Mouse (Mus musculus) forebrain, embryonic 16.5 days (tissue): ENCODE measurements around the gene Trpc2. TPM values are rescaled to one million over a fixed set of nuclear protein-coding genes. Genes with fewer than 3 reads are reported as not detected.

Source experiments
- ATAC-seq: fragments of 200-750 bp; cut with Nextera tagmentation; 2 replicates; pipeline ENCODE4 v1.8.0; 2017; ENCODE audit warnings: mild to moderate bottlenecking, moderate library complexity
- H3K27ac ChIP-seq: fragments of 300-500 bp; sonication (generic); 2 replicates; pipeline ENCODE4 v1.5.1; 2014; ENCODE audit warnings: low read length, control low read depth
- H3K27me3 ChIP-seq: fragments of 300-500 bp; sonication (generic); replicated peaks from 2 replicates; pipeline ENCODE4 v1.6.1; 2014; ENCODE audit warnings: low read length; ENCODE audit not compliant: control insufficient read depth, insufficient read depth
- H3K36me3 ChIP-seq: fragments of 300-500 bp; sonication (generic); 2 replicates; pipeline ENCODE4 v1.6.1; 2014; ENCODE audit not compliant: control insufficient read depth, insufficient read depth
- H3K4me1 ChIP-seq: fragments of 300-500 bp; sonication (generic); replicated peaks from 2 replicates; pipeline ENCODE4 v1.6.1; 2014; ENCODE audit warnings: low read length; ENCODE audit not compliant: control insufficient read depth, insufficient read depth
- H3K4me2 ChIP-seq: fragments of 300-500 bp; sonication (generic); 2 replicates; pipeline ENCODE4 v1.6.1; 2014; ENCODE audit warnings: mild to moderate bottlenecking, low read length, control low read depth
- H3K4me3 ChIP-seq: fragments of 300-500 bp; sonication (generic); replicated peaks from 2 replicates; pipeline ENCODE4 v1.5.1; 2014; ENCODE audit warnings: mild to moderate bottlenecking, low read length, control low read depth
- H3K9ac ChIP-seq: fragments of 300-500 bp; sonication (generic); replicated peaks from 2 replicates; pipeline ENCODE4 v1.6.1; 2014; ENCODE audit warnings: low read depth, low read length, control low read depth
- H3K9me3 ChIP-seq: fragments of 300-500 bp; sonication (generic); 2 replicates; pipeline ENCODE4 v1.6.1; 2016; ENCODE audit warnings: low read length; ENCODE audit not compliant: control insufficient read depth
- WGBS: fragments of 180-500 bp; shearing (Covaris S2); extraction: QIAGEN DNeasy Blood & Tissue Kit; methylation state at CpG from one replicate; pipeline ENCODE4 v1.1.7; 2014; 5-methylcytosine and 5-hydroxymethylcytosine counted together
- polyA plus RNA-seq: library from polyadenylated mRNA; unstranded; fragments of >200 nt; fragmentation: Nextera tagmentation; extraction: Ambion mirVana; gene quantifications from 2 replicates; pipeline ENCODE4 v1.2.1, GENCODE M21; 2015

Gene Trpc2
- polyA plus RNA-seq, 1 experiment from 2014 or later, result 0.24 TPM

- H3K4me3 ChIP-seq, result peak overlapping the region; percentile 25
- WGBS, result 3% methylated on average over 30 of the region's 30 CpGs
- H3K9ac ChIP-seq, result peak overlapping the region; percentile 15; the same call in 1 of the 2 replicates
Measured at GRCm38 (mm10) chr7:102099760-102100661, 17.1 kb downstream of the Trpc2 start.

DNA sequence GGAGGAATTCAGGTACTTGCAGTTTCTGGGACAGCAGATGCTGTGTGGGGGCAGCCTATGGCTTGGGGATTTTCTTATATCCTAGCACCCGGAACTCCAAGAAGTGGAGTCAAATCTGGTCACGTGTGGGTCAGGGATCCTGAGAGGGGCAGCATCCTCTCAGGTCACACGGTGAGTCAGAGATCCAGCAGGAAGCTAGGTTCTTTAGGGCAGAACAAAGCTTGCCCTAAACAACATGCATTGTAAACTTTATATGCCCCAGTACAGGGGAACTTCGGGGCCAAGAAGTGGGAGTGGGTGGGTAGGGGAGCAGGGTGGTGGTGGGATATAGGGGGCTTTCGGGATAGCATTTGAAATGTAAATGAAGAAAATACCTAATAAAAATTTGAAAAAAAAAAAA, 18.0 kb downstream of the Trpc2 start:
- H3K27ac ChIP-seq, result no peak overlapping the region
- no peak for ATAC-seq
- H3K36me3 ChIP-seq, result no peaks in the 10 kb centered on the region
- H3K9me3 ChIP-seq, result no peaks in the 10 kb centered on the region
- peaks cover 8% of the 10 kb centered on the region for H3K4me1 ChIP-seq
- no peak overlapping the region for H3K4me3 ChIP-seq
- no peak overlapping the region for H3K9ac ChIP-seq
- no peak overlapping the region for H3K4me2 ChIP-seq
- H3K27me3 ChIP-seq, result no peaks in the 10 kb centered on the region
- WGBS, result 66% methylated on average over 5 of the region's 5 CpGs

More at GRCm38 (mm10) chr7:102099760-102100661, 17.1 kb downstream of the Trpc2 start:
- Histone ChIP-seq H3K27me3 (no peaks in the 10 kb centered on the region), H3K36me3 (no peaks in the 10 kb centered on the region), H3K9me3 (no peaks in the 10 kb centered on the region), H3K4me2 (peak overlapping the region; percentile 52), H3K27ac (no peak overlapping the region), H3K4me1 (peaks cover 8% of the 10 kb centered on the region)
- ATAC-seq, result peak; percentile 69

DNA sequence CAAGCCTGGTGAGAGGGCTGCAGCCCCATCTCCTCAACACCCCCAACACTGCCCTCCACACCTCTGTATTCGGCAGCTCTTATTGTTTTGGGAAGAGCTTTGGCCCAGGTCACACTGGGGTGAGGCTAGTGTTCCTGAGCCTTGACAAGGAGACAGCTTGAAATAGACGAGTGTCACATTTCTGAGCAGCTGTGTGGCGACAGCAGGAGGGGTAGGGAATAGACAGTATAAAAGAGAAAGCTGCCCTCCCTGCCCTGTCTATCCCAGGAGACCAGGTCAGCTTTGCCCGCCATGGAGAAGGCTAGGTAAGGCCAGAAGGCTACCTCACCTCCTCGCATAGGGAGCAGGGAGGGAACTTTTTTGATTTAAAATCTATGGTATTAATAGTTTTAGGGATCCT, 18.6 kb downstream of the Trpc2 start, which contains the start of gene Art1:
Art1 (plus strand) TSS at position 257 of the 400 bp plus-strand sequence.
- Histone ChIP-seq H3K9me3 (no peaks in the 10 kb centered on the region), H3K27ac (no peak within 1 kb of the TSS), H3K4me1 (peaks cover 8% of the 10 kb centered on the region), H3K36me3 (no peaks in the 10 kb centered on the region), H3K9ac (no peak within 1 kb of the TSS), H3K4me2 (no peak within 1 kb of the TSS), H3K27me3 (no peaks in the 10 kb centered on the region), H3K4me3 (no peak within 1 kb of the TSS)
- 43% methylated on average over 5 of the region's 5 CpGs for WGBS
- ATAC-seq, result no peak

DNA sequence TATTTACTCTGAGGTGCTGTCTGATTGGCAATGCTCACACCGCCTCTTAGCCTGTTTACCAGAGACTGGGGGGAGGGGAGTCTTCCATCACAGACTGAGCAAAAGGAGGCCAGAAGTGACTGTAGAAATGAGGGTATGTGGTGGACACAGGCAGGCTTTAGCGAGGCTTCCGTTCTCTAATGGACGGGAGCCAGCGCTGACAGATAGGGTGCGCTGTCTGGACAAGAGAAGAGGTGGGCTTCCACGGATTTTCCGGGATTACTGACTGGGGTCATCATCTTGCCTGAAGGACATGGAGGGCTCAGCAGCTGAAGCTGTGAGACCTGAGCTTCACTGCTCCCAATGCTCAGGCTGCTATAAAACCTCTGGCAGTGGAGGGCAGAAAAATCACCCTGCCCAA, 19.3 kb downstream of the Trpc2 start:
- H3K4me3 ChIP-seq, result no peak overlapping the region
- H3K27ac ChIP-seq, result no peak overlapping the region
- no peak overlapping the region for H3K4me2 ChIP-seq
- H3K9ac ChIP-seq, result no peak overlapping the region
- no peaks in the 10 kb centered on the region for H3K36me3 ChIP-seq
- no peaks in the 10 kb centered on the region for H3K9me3 ChIP-seq
- ATAC-seq, result no peak
- H3K27me3 ChIP-seq, result no peaks in the 10 kb centered on the region
- peaks cover 11% of the 10 kb centered on the region for H3K4me1 ChIP-seq
- WGBS, result 42% methylated on average over 8 of the region's 8 CpGs

GRCm38 (mm10) chr7:102102696-102103095, 19.8 kb downstream of the Trpc2 start:
- H3K4me3 ChIP-seq, result no peak overlapping the region
- H3K9me3 ChIP-seq, result no peaks in the 10 kb centered on the region
- H3K4me2 ChIP-seq, result no peak overlapping the region
- no peaks in the 10 kb centered on the region for H3K36me3 ChIP-seq
- H3K27ac ChIP-seq, result no peak overlapping the region
- H3K27me3 ChIP-seq, result no peaks in the 10 kb centered on the region
- ATAC-seq, result no peak
- H3K9ac ChIP-seq, result no peak overlapping the region
- H3K4me1 ChIP-seq, result peaks cover 11% of the 10 kb centered on the region
- 41% methylated on average over 6 of the region's 6 CpGs for WGBS

DNA sequence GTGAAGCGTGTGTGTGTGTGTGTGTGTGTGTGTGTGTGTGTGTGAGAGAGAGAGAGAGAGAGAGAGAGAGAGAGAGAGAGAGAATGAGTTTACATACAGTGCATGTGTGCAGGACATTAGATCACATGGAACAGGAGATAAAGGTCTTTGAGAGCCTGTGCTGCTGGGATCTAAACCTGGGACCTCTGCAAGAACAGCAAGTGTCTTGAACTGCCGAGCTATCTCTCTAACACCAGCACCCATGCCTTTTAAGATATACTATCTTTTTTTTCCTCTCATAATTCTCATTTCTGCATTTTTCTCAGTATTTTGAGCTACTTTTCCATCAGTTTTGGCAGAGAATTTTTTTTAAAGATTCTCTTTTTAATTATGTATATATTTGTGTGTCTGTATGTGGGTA, 20.6 kb downstream of the Trpc2 start:
- Histone ChIP-seq H3K4me1 (peaks cover 11% of the 10 kb centered on the region), H3K9ac (no peak overlapping the region), H3K27ac (no peak overlapping the region), H3K27me3 (no peaks in the 10 kb centered on the region), H3K4me2 (no peak overlapping the region), H3K9me3 (no peaks in the 10 kb centered on the region), H3K36me3 (no peaks in the 10 kb centered on the region), H3K4me3 (no peak overlapping the region)
- 83% methylated on average over 2 of the region's 2 CpGs for WGBS
- no peak for ATAC-seq

DNA sequence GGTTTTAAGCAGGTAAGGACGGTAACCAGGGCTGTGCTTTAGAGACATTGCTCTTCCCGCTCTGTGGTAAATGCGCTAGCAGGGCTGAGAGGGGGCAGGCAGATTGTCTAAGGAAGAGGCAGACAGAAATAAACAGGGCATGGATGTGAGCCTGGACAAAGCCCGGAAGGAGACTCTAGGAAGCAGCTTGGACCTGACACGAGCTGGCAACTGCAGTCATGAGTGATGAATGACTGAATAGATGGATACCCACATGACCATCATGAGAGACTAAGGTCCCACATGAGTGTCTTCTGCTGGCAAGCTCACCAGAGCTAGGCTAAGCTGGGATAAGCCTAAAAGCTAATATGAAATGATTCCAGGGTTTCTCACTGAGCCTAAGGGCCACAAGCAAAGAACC, 21.2 kb downstream of the Trpc2 start:
- Histone ChIP-seq H3K4me1 (peaks cover 11% of the 10 kb centered on the region), H3K27me3 (no peaks in the 10 kb centered on the region), H3K4me2 (no peak overlapping the region), H3K27ac (no peak overlapping the region), H3K4me3 (no peak overlapping the region), H3K9me3 (no peaks in the 10 kb centered on the region), H3K9ac (no peak overlapping the region), H3K36me3 (no peaks in the 10 kb centered on the region)
- ATAC-seq, result no peak
- 74% methylated on average over 5 of the region's 5 CpGs for WGBS

- H3K27me3 ChIP-seq, result no peaks in the 10 kb centered on the region
- peak overlapping the region; percentile 7; the same call in 1 of the 2 replicates for H3K9ac ChIP-seq
- 17% methylated on average over 23 of the region's 23 CpGs for WGBS
- H3K36me3 ChIP-seq, result no peaks in the 10 kb centered on the region
- H3K4me1 ChIP-seq, result peaks cover 3% of the 10 kb centered on the region; the same call in 1 of the 2 replicates
- no peaks in the 10 kb centered on the region for H3K9me3 ChIP-seq
- peak; percentile 33 for ATAC-seq
- no peak overlapping the region for H3K27ac ChIP-seq
- peak overlapping the region; percentile 21; the same call in 1 of the 2 replicates for H3K4me3 ChIP-seq
- H3K4me2 ChIP-seq, result peak overlapping the region; percentile 42
Measured at GRCm38 (mm10) chr7:102106700-102107141, 23.8 kb downstream of the Trpc2 start.

- H3K4me2 ChIP-seq, result no peak overlapping the region
- no peaks in the 10 kb centered on the region for H3K9me3 ChIP-seq
- no peaks in the 10 kb centered on the region for H3K27me3 ChIP-seq
- peaks cover 3% of the 10 kb centered on the region; the same call in 1 of the 2 replicates for H3K4me1 ChIP-seq
- no peak overlapping the region for H3K9ac ChIP-seq
- ATAC-seq, result no peak
- no peaks in the 10 kb centered on the region for H3K36me3 ChIP-seq
- H3K27ac ChIP-seq, result no peak overlapping the region
- 95% methylated on average over 1 of the region's 1 CpGs for WGBS
- H3K4me3 ChIP-seq, result no peak overlapping the region
Measured at GRCm38 (mm10) chr7:102108206-102108605, 25.3 kb downstream of the Trpc2 start.
